Mouse (Mus musculus) inflammation-experienced regulatory T-cells, adult 16 weeks (primary cell): Measurements from ENCODE around the gene Nktr. TPM values are rescaled to one million over a fixed set of nuclear protein-coding genes. Genes with fewer than 3 reads are reported as not detected.

Experiments
- polyA plus RNA-seq: library from polyadenylated mRNA; unstranded; fragments of 100-300 nt; shearing (Covaris generic); gene quantifications from one replicate; pipeline ENCODE4 v1.2.1, GENCODE M21; 2017

Gene Nktr
- 139 TPM for polyA plus RNA-seq

GRCm38 (mm10) chr9:121718792-121719318 is at the start of gene Nktr:
Nktr (plus strand) TSS chr9:121719169.

GRCm38 (mm10) chr9:121704646-121705625 is 14.0 kb upstream of the Nktr start, which contains the start of gene Sec22c:
Sec22c (minus strand) TSS chr9:121705490.

GRCm38 (mm10) chr9:121709898-121710583 is 8.9 kb upstream of the Nktr start, which contains the start of gene Ss18l2:
Ss18l2 (plus strand) TSS chr9:121710329.

GRCm38 (mm10) chr9:121759091-121760081 is 40.4 kb downstream of the Nktr start, which contains the start of gene Zfp651:
Zfp651 (plus strand) TSS chr9:121759330.

GRCm38 (mm10) chr9:121777484-121778065 is 58.6 kb downstream of the Nktr start, which contains the start of gene Klhl40:
Klhl40 (plus strand) TSS chr9:121777607.

GRCm38 (mm10) chr9:121791757-121792521 is 73.0 kb downstream of the Nktr start, which contains the start of gene Hhatl:
Hhatl (minus strand) TSS chr9:121792507.

Other genes with a start within 250 kb of the Nktr start
- not detected for gene Cck, start 223.5 kb upstream of the Nktr start, polyA plus RNA-seq
- gene Lyzl4, start 77.1 kb upstream of the Nktr start, polyA plus RNA-seq, result not detected
- 3.5 TPM for gene Vipr1, start 76.5 kb upstream of the Nktr start, polyA plus RNA-seq
- gene Sec22c, start 13.7 kb upstream of the Nktr start, polyA plus RNA-seq, result 30.7 TPM
- gene Ss18l2, start 8.8 kb upstream of the Nktr start, polyA plus RNA-seq, result 32.7 TPM
- 0.09 TPM for gene Zfp651, start 40.2 kb downstream of the Nktr start, polyA plus RNA-seq
- gene Klhl40, start 58.4 kb downstream of the Nktr start, polyA plus RNA-seq, result not detected
- gene Hhatl, start 73.3 kb downstream of the Nktr start, polyA plus RNA-seq, result not detected
- gene Ccdc13, start 120.3 kb downstream of the Nktr start, polyA plus RNA-seq, result not detected
- gene Higd1a, start 139.2 kb downstream of the Nktr start, polyA plus RNA-seq, result 83.9 TPM
- gene Ackr2, start 179.2 kb downstream of the Nktr start, polyA plus RNA-seq, result not detected
- gene Cyp8b1, start 197.1 kb downstream of the Nktr start, polyA plus RNA-seq, result not detected
- 0.11 TPM for gene Fam198a, start 231.8 kb downstream of the Nktr start, polyA plus RNA-seq